Mouse (Mus musculus) midbrain, postnatal 0 days (tissue): ENCODE measurements around the gene Tbl3. TPM values are rescaled to one million over a fixed set of nuclear protein-coding genes. Genes with fewer than 3 reads are reported as not detected.

Experiments
- ATAC-seq: fragments of 200-750 bp; cut with Nextera tagmentation; 2 replicates; pipeline ENCODE4 v1.8.0; 2017; ENCODE audit warnings: moderate number of reproducible peaks, mild to moderate bottlenecking, moderate TSS enrichment, moderate library complexity; ENCODE audit not compliant: low FRiP score
- DNase-seq: peaks from one replicate; pipeline ENCODE4 v3.0.0-alpha.2; 2015; ENCODE audit warnings: low spot score
- H3K27ac ChIP-seq: fragments of 300-500 bp; sonication (generic); 2 replicates; pipeline ENCODE4 v1.5.1; 2014; ENCODE audit warnings: low read depth, mild to moderate bottlenecking, low read length, mixed read lengths
- H3K27me3 ChIP-seq: fragments of 300-500 bp; sonication (generic); 2 replicates; pipeline ENCODE4 v1.6.1; 2014; ENCODE audit warnings: low read length, control low read depth, mixed read lengths; ENCODE audit not compliant: insufficient read depth
- H3K36me3 ChIP-seq: fragments of 300-500 bp; sonication (generic); 2 replicates; pipeline ENCODE4 v1.6.1; 2014; ENCODE audit warnings: low read length, control low read depth, mixed read lengths; ENCODE audit not compliant: insufficient read depth
- H3K4me1 ChIP-seq: fragments of 300-500 bp; sonication (generic); 2 replicates; pipeline ENCODE4 v1.6.1; 2014; ENCODE audit warnings: mild to moderate bottlenecking, control low read depth, antibody characterized with exemption, low read length, mixed read lengths; ENCODE audit not compliant: insufficient read depth
- H3K4me2 ChIP-seq: fragments of 300-500 bp; sonication (generic); 2 replicates; pipeline ENCODE4 v1.6.1; 2014; ENCODE audit warnings: low read depth, mild to moderate bottlenecking, low read length, mixed read lengths; ENCODE audit not compliant: poor library complexity, severe bottlenecking
- H3K4me3 ChIP-seq: fragments of 300-500 bp; sonication (generic); 2 replicates; pipeline ENCODE4 v1.5.1; 2014; ENCODE audit warnings: low read depth, mild to moderate bottlenecking, low read length, moderate library complexity
- H3K9ac ChIP-seq: fragments of 300-500 bp; sonication (generic); replicated peaks from 2 replicates; pipeline ENCODE4 v1.6.1; 2014; ENCODE audit warnings: mild to moderate bottlenecking, low read length, moderate library complexity, mixed read lengths; ENCODE audit not compliant: poor library complexity, severe bottlenecking
- H3K9me3 ChIP-seq: fragments of 300-500 bp; sonication (generic); 2 replicates; pipeline ENCODE4 v1.6.1; 2016; ENCODE audit warnings: low read length, control low read depth
- CTCF ChIP-seq: IDR thresholded peaks from 2 replicates; pipeline ENCODE4 v1.5.1; 2016; ENCODE audit warnings: antibody characterized with exemption, mild to moderate bottlenecking
- WGBS: fragments of 180-500 bp; shearing (Covaris S2); extraction: QIAGEN DNeasy Blood & Tissue Kit; methylation state at CpG from one replicate; pipeline ENCODE4 v1.1.7; 2014; 5-methylcytosine and 5-hydroxymethylcytosine counted together
- polyA plus RNA-seq: library from polyadenylated mRNA; unstranded; fragments of >200 nt; fragmentation: Nextera tagmentation; extraction: Ambion mirVana; gene quantifications from 2 replicates; pipeline ENCODE4 v1.2.1, GENCODE M21; 2015
- total RNA-seq: library from RNA; depleted of rRNA; stranded (reverse); fragments of >200 nt; gene quantifications from 2 replicates; pipeline ENCODE4 v1.2.3, GENCODE M21; 2014

Tbl3 gene
- total and polyA plus RNA-seq, 2 experiments from 2014 or later, result 38.2 to 56.4 TPM

DNA sequence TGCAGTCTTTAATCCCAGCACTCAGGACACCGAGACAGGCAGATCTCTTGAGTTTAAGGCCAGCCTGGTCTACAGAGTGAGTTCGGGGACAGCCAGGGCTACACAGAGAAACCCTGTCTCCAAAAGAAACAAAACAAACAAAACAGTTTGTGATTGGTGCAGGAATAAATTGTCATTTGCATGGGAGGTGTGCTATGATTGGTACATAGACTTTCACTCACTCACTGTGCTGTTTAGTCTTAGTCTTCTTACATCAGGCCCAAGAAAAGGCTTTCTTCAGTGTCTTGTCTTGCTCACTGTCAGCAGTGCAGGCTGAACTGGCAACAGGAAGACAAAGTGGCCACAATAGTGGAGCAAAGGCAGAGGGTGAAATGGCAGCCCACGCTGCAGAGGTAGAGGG lies 36.9 kb upstream of the Tbl3 start:
- WGBS, result 76% methylated on average over 3 of the region's 3 CpGs
- Histone ChIP-seq H3K9ac (no peak overlapping the region), H3K4me2 (no peak overlapping the region), H3K27ac (no peak overlapping the region), H3K9me3 (no peaks in the 10 kb centered on the region), H3K4me1 (no peaks in the 10 kb centered on the region), H3K4me3 (no peak overlapping the region), H3K27me3 (no peaks in the 10 kb centered on the region), H3K36me3 (0 out of 2 replicates have a peak, but pooled peaks cover 3% of the 10 kb centered on the region)
- DNase-seq (no peak), ATAC-seq (no peak)
- no peak for TF ChIP-seq CTCF

DNA sequence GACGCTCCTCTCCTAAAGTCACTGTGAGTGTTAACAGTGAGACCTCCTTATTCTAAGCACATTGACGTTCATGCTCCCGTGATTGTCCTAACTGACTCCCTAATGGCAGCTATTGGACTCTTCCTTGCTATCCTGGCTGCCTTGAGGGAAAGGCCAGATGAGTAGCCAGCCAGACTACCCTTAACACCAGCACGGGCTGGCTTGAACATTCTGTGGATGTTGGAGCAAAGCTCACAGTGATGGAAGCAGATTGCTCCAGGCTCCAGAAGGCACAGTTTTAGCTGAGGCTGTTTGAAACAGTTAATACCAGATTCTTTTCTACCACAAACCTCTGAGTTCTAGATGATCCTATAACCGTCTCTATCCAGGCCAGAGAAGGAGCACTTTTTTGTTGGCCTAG lies 36.4 kb upstream of the Tbl3 start:
- no peaks in the 10 kb centered on the region for H3K4me1 ChIP-seq
- ATAC-seq (no peak), DNase-seq (no peak)
- H3K4me3 ChIP-seq, result no peak overlapping the region
- H3K4me2 ChIP-seq, result no peak overlapping the region
- H3K27me3 ChIP-seq, result no peaks in the 10 kb centered on the region
- no peaks in the 10 kb centered on the region for H3K9me3 ChIP-seq
- TF ChIP-seq CTCF, result no peak
- no peak overlapping the region for H3K9ac ChIP-seq
- no peak overlapping the region for H3K27ac ChIP-seq
- H3K36me3 ChIP-seq, result 0 out of 2 replicates have a peak, but pooled peaks cover 3% of the 10 kb centered on the region
- 76% methylated on average over 5 of the region's 5 CpGs for WGBS

DNA sequence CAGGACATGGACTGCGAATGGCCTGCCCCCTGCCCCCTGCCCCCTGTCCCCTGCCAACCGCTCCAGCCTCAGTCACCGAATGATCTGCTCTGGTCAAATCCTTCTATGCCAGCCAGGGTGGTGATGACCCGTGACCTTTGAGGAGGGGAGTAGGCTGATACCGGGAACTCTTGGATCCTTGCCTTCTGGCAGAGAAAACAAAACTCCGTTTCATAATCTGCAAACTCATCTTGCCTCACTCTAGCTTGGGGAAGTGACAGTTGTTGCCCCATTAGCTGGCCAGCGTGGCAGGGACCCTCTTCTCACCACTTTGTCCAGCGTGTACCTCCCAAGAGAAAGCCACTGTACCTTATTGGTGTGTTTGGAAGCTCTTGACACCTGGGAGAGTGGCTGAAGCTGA lies 34.8 kb upstream of the Tbl3 start:
- Histone ChIP-seq H3K9ac (no peak overlapping the region), H3K27ac (no peak overlapping the region), H3K4me1 (no peaks in the 10 kb centered on the region), H3K9me3 (no peaks in the 10 kb centered on the region), H3K4me2 (no peak overlapping the region), H3K27me3 (no peaks in the 10 kb centered on the region), H3K36me3 (0 out of 2 replicates have a peak, but pooled peaks cover 3% of the 10 kb centered on the region), H3K4me3 (no peak overlapping the region)
- no peak for ATAC-seq
- no peak for TF ChIP-seq CTCF
- no peak for DNase-seq
- WGBS, result 81% methylated on average over 8 of the region's 8 CpGs

- H3K9me3 ChIP-seq, result no peaks in the 10 kb centered on the region
- DNase-seq, result no peak
- H3K4me3 ChIP-seq, result no peak overlapping the region
- no peak overlapping the region for H3K27ac ChIP-seq
- no peak overlapping the region for H3K9ac ChIP-seq
- H3K27me3 ChIP-seq, result no peaks in the 10 kb centered on the region
- no peak for TF ChIP-seq CTCF
- ATAC-seq, result no peak
- no peaks in the 10 kb centered on the region for H3K4me1 ChIP-seq
- H3K4me2 ChIP-seq, result no peak overlapping the region
- WGBS, result 82% methylated on average over 8 of the region's 8 CpGs
- 0 out of 2 replicates have a peak, but pooled peaks cover 3% of the 10 kb centered on the region for H3K36me3 ChIP-seq
Observed at GRCm38 (mm10) chr17:24739926-24740325, 32.5 kb upstream of the Tbl3 start.

GRCm38 (mm10) chr17:24738238-24738637 lies 30.8 kb upstream of the Tbl3 start:
- H3K27me3 ChIP-seq, result no peaks in the 10 kb centered on the region
- H3K9me3 ChIP-seq, result no peaks in the 10 kb centered on the region
- H3K27ac ChIP-seq, result no peak overlapping the region
- no peak for TF ChIP-seq CTCF
- no peak for DNase-seq
- no peak overlapping the region for H3K9ac ChIP-seq
- no peak overlapping the region for H3K4me3 ChIP-seq
- H3K4me1 ChIP-seq, result no peaks in the 10 kb centered on the region
- no peak overlapping the region for H3K4me2 ChIP-seq
- 87% methylated on average over 4 of the region's 4 CpGs for WGBS
- H3K36me3 ChIP-seq, result 0 out of 2 replicates have a peak, but pooled peaks cover 3% of the 10 kb centered on the region
- no peak for ATAC-seq

GRCm38 (mm10) chr17:24737135-24737810 lies 29.8 kb upstream of the Tbl3 start:
- peak overlapping the region; percentile 55; the same call in 1 of the 2 replicates for H3K9ac ChIP-seq
- WGBS, result 28% methylated on average over 8 of the region's 8 CpGs
- no peak for ATAC-seq

More at GRCm38 (mm10) chr17:24737135-24737810, 29.8 kb upstream of the Tbl3 start:
- H3K9me3 ChIP-seq, result no peaks in the 10 kb centered on the region
- TF ChIP-seq CTCF, result 0 out of 2 replicates have a peak, but pooled peaks have one; percentile 9
- H3K27ac ChIP-seq, result no peak overlapping the region
- no peaks in the 10 kb centered on the region for H3K27me3 ChIP-seq
- H3K4me2 ChIP-seq, result peak overlapping the region; percentile 85
- H3K36me3 ChIP-seq, result no peaks in the 10 kb centered on the region
- no peaks in the 10 kb centered on the region for H3K4me1 ChIP-seq
- DNase-seq, result no peak
- peak overlapping the region; percentile 54 for H3K4me3 ChIP-seq
